Mouse (Mus musculus): ENCODE measurements around the gene Vgf.
A peak's percentile ranks its signal among the peaks of the same experiment; 100 is the strongest.

- TF ChIP-seq POLR2A (IDR thresholded peaks at IDR 0.05; ENCODE audit: low read depth, low read length) (no peak), CTCF (IDR thresholded peaks at IDR 0.05; ENCODE audit: extremely low read depth, insufficient read depth, insufficient read length, insufficient replicate concordance) (peak; percentile 98)
These were observed 1.1 kb upstream of the Vgf start for GRCm38 (mm10) chr5:137025132-137025531.

Data from spleen, adult 2 months (tissue).